Mouse (Mus musculus) MEL (cell line): ENCODE results near the gene Ggt1.

Source experiments
- MAZ ChIP-seq: IDR thresholded peaks from 2 replicates; pipeline ENCODE4 v1.6.1; 2012; ENCODE audit warnings: low read depth, mild to moderate bottlenecking, inconsistent platforms, low read length, improper control_type of control experiment
- SIN3A ChIP-seq: IDR thresholded peaks from 2 replicates; pipeline ENCODE4 v1.6.1; 2012; ENCODE audit warnings: low read length, improper control_type of control experiment, inconsistent platforms

DNA sequence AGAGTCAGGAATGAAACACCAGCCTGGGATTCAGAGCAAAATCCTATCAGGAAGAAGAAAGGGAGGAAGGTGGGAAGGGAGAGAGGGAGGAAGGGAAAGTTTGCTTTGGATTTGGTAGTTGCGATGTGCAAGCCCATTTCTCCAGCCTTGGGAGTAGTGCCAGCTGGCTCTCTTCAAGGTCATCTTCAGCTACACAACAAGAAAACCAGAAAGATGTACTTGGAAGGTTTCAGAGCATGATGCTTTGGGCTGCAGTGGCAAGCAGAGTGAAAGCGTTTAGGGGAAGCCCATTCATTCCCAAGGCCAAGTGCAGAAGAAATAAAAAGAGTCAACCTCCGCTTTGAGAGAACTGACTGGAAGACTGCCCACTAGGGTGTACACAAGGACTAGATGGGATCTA is 66.1 kb downstream of the Ggt1 start:
- TF ChIP-seq MAZ (no peak), SIN3A (no peak)
